Mouse (Mus musculus): ENCODE data around the gene Wdr3.

Gene Wdr3

GRCm38 (mm10) chr3:100162315-100163105 lies at the start of gene Wdr3, which contains the start of gene Gdap2:
TSS of gene Wdr3 (minus strand) at chr3:100162407.
TSS of gene Gdap2 (plus strand) at chr3:100162381.
- DNase-seq (ENCODE audit: low spot score in 2 of 2): peak; percentile 91 to 95

- DNase-seq (ENCODE audit: low spot score in 2 of 2): no peak
Observed at GRCm38 (mm10) chr3:100206973-100207372, 44.8 kb upstream of the Wdr3 start.

- peak in 1 of 2 experiments; percentile 32 for DNase-seq (ENCODE audit: low spot score in 2 of 2)
Observed at GRCm38 (mm10) chr3:100201554-100201953, 39.3 kb upstream of the Wdr3 start.

GRCm38 (mm10) chr3:100194210-100194609 lies 32.0 kb upstream of the Wdr3 start:
- DNase-seq (ENCODE audit: low spot score in 2 of 2): no peak

GRCm38 (mm10) chr3:100189861-100190260 lies 27.7 kb upstream of the Wdr3 start:
- no peak for DNase-seq (ENCODE audit: low spot score in 2 of 2)

GRCm38 (mm10) chr3:100189444-100189843 lies 27.2 kb upstream of the Wdr3 start:
- peak; percentile 14 to 41 for DNase-seq (ENCODE audit: low spot score in 2 of 2)

GRCm38 (mm10) chr3:100180471-100180870 lies 18.3 kb upstream of the Wdr3 start:
- no peak for DNase-seq (ENCODE audit: low spot score in 2 of 2)

GRCm38 (mm10) chr3:100176031-100176430 lies 13.8 kb upstream of the Wdr3 start:
- DNase-seq (ENCODE audit: low spot score in 2 of 2): no peak

GRCm38 (mm10) chr3:100164991-100165390 lies 2.8 kb upstream of the Wdr3 start:
- no peak for DNase-seq (ENCODE audit: low spot score in 2 of 2)

- DNase-seq (ENCODE audit: low spot score in 2 of 2): no peak
Observed at GRCm38 (mm10) chr3:100163556-100163955, 1.3 kb upstream of the Wdr3 start.

- no peak for DNase-seq (ENCODE audit: low spot score in 2 of 2)
Observed at GRCm38 (mm10) chr3:100161665-100162314, 417 bp downstream of the Wdr3 start.

- DNase-seq (ENCODE audit: low spot score in 2 of 2): no peak
Observed at GRCm38 (mm10) chr3:100160682-100161445, 1.3 kb downstream of the Wdr3 start.

GRCm38 (mm10) chr3:100122445-100122844 lies 39.8 kb downstream of the Wdr3 start:
- DNase-seq (ENCODE audit: low spot score in 2 of 2): no peak

GRCm38 (mm10) chr3:100121961-100122360 lies 40.2 kb downstream of the Wdr3 start:
- no peak for DNase-seq (ENCODE audit: low spot score in 2 of 2)

GRCm38 (mm10) chr3:100118681-100119080 lies 43.5 kb downstream of the Wdr3 start:
- DNase-seq (ENCODE audit: low spot score in 2 of 2): no peak

- no peak for DNase-seq (ENCODE audit: low spot score in 2 of 2)
Observed at GRCm38 (mm10) chr3:100106736-100107135, 55.5 kb downstream of the Wdr3 start.

GRCm38 (mm10) chr3:100102386-100103092 lies 59.7 kb downstream of the Wdr3 start:
- DNase-seq (ENCODE audit: low spot score in 2 of 2): no peak
